Mouse (Mus musculus) neural tube, embryonic 11.5 days (tissue): ENCODE results near the gene Sorcs2. TPM values are rescaled to one million over a fixed set of nuclear protein-coding genes. Genes with fewer than 3 reads are reported as not detected.

Experiments
- ATAC-seq: fragments of 200-750 bp; cut with Nextera tagmentation; 2 replicates; pipeline ENCODE4 v1.8.0; 2017; ENCODE audit warnings: moderate number of reproducible peaks, mild to moderate bottlenecking, moderate TSS enrichment, moderate library complexity; ENCODE audit not compliant: insufficient read depth, low FRiP score, low TSS enrichment
- DNase-seq: peaks from one replicate; pipeline ENCODE4 v3.0.0-alpha.2; 2015; ENCODE audit warnings: low spot score
- H3K27ac ChIP-seq: fragments of 300-500 bp; sonication (generic); 2 replicates; pipeline ENCODE4 v1.5.1; 2014; ENCODE audit warnings: low read depth, mild to moderate bottlenecking, low read length
- H3K27me3 ChIP-seq: fragments of 300-500 bp; sonication (generic); 2 replicates; pipeline ENCODE4 v1.6.1; 2014; ENCODE audit warnings: mild to moderate bottlenecking, low read length, mixed read lengths; ENCODE audit not compliant: control insufficient read depth, insufficient read depth
- H3K36me3 ChIP-seq: fragments of 300-500 bp; sonication (generic); 2 replicates; pipeline ENCODE4 v1.6.1; 2014; ENCODE audit warnings: mild to moderate bottlenecking, low read length, moderate library complexity, mixed read lengths; ENCODE audit not compliant: control insufficient read depth, insufficient read depth
- H3K4me1 ChIP-seq: fragments of 300-500 bp; sonication (generic); 2 replicates; pipeline ENCODE4 v1.6.1; 2014; ENCODE audit warnings: low read length, mixed read lengths; ENCODE audit not compliant: control insufficient read depth, insufficient read depth
- H3K4me2 ChIP-seq: fragments of 300-500 bp; sonication (generic); 2 replicates; pipeline ENCODE4 v1.6.1; 2014; ENCODE audit warnings: low read depth, mild to moderate bottlenecking, moderate library complexity
- H3K4me3 ChIP-seq: fragments of 300-500 bp; sonication (generic); 2 replicates; pipeline ENCODE4 v1.5.1; 2014; ENCODE audit warnings: low read depth, low read length
- H3K9ac ChIP-seq: fragments of 300-500 bp; sonication (generic); 2 replicates; pipeline ENCODE4 v1.6.1; 2014; ENCODE audit warnings: mild to moderate bottlenecking, low read length
- H3K9me3 ChIP-seq: fragments of 300-500 bp; sonication (generic); 2 replicates; pipeline ENCODE4 v1.6.1; 2016; ENCODE audit warnings: low read length; ENCODE audit not compliant: control insufficient read depth
- WGBS: fragments of 180-500 bp; shearing (Covaris S2); extraction: QIAGEN DNeasy Blood & Tissue Kit; methylation state at CpG from one replicate; pipeline ENCODE4 v1.1.7; 2014; 5-methylcytosine and 5-hydroxymethylcytosine counted together
- polyA plus RNA-seq: library from polyadenylated mRNA; unstranded; fragments of >200 nt; fragmentation: Nextera tagmentation; extraction: Ambion mirVana; gene quantifications from 2 replicates; pipeline ENCODE4 v1.2.1, GENCODE M21; 2014

Sorcs2 gene
- polyA plus RNA-seq, 1 experiment from 2014 or later: 9.1 TPM

DNA sequence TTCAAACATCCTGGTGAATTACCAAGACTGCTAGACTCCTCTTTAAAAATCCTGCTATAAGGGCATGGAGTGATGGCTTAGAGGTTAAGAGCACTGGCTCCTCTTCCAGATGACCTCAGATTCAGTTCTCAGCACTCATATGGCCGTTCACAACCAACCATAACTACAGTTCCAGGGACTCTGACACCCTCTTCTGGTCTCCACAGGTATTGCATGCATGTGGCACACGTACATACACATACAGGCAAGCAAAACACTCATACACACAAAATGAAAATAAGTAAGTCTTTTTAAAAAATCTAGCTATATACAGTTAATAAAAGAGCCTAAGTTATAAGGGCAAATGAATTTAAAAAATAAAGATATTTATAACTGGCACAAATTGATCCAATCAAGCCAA, 294.5 kb downstream of the Sorcs2 start:
- no peaks in the 10 kb centered on the region for H3K4me1 ChIP-seq
- no peak for DNase-seq
- H3K4me3 ChIP-seq: no peak overlapping the region
- H3K27me3 ChIP-seq: no peaks in the 10 kb centered on the region
- no peak overlapping the region for H3K9ac ChIP-seq
- no peaks in the 10 kb centered on the region for H3K36me3 ChIP-seq
- WGBS: 85% methylated on average over 2 of the region's 2 CpGs
- H3K4me2 ChIP-seq: no peak overlapping the region
- no peaks in the 10 kb centered on the region for H3K9me3 ChIP-seq
- ATAC-seq: no peak
- H3K27ac ChIP-seq: no peak overlapping the region

DNA sequence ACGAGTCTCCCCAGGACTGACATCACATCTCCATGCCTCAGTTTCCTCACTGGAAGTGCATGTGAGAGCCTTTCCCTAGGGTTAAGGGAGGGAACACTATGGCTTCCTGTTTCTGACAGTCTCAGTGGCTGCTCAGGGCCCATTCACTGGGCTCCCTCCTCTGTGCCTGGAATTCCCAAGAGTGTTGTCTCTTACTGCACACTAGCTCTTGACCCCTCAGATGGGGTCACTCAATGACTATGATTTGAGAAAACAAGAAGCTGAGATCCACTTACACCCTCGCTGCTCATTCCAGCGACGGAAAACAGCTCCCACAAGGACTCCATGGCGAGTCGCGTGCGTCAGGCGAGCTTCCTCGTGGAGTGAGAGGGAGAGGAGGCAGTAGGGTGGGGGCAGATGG, 296.8 kb downstream of the Sorcs2 start:
- Histone ChIP-seq H3K27ac (no peak overlapping the region), H3K27me3 (no peaks in the 10 kb centered on the region), H3K4me2 (no peak overlapping the region), H3K9ac (no peak overlapping the region), H3K4me3 (no peak overlapping the region), H3K36me3 (no peaks in the 10 kb centered on the region), H3K9me3 (no peaks in the 10 kb centered on the region), H3K4me1 (no peaks in the 10 kb centered on the region)
- WGBS: 73% methylated on average over 10 of the region's 10 CpGs
- DNase-seq (no peak), ATAC-seq (no peak)

DNA sequence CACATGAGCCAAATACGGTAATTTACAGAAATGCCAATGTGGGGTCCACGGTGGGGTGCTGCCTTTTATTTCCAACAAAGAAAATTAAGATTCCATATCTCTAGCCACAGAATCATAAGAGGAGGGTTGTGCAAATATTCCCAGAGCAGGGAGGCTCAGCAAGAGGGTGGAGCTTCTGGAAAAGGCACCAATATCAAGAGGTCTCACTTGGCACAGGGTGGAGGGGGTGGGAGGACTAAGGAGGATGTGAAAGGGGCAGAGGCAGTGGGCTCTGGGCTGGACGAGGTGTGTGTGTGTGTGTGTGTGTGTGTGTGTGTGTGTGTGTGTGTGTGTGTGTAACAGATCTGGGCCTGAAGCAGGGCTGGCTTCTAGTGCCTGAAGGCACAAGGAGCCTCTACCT, 297.5 kb downstream of the Sorcs2 start:
- WGBS: 79% methylated on average over 2 of the region's 3 CpGs
- Histone ChIP-seq H3K9ac (no peak overlapping the region; the same call in 1 of the 2 replicates), H3K27ac (no peak overlapping the region), H3K27me3 (no peaks in the 10 kb centered on the region), H3K36me3 (no peaks in the 10 kb centered on the region), H3K4me1 (no peaks in the 10 kb centered on the region), H3K4me3 (no peak overlapping the region), H3K9me3 (no peaks in the 10 kb centered on the region), H3K4me2 (no peak overlapping the region)
- DNase-seq: no peak
- no peak for ATAC-seq

DNA sequence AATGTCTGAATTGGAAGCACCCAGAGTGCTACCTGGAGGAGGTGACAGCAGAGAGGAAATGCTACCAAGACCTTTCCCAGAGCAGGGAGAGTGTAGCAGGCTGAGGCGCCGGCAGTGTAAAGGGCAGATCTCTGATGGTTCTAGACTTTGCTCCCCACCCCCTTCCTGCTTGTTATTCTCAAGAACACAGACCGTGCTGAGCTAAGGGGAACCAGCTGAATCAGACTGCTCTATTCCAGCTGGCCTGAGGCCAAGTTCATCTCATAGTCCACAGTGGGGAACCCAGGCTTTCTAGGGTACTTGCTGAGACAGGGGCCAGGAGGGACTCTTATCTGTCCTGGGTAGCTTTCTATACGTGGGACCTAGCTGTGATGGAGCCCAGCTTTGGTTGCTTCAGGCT, 298.3 kb downstream of the Sorcs2 start:
- Histone ChIP-seq H3K36me3 (no peaks in the 10 kb centered on the region), H3K27ac (no peak overlapping the region), H3K4me3 (no peak overlapping the region), H3K9ac (no peak overlapping the region), H3K9me3 (no peaks in the 10 kb centered on the region), H3K4me2 (no peak overlapping the region), H3K4me1 (no peaks in the 10 kb centered on the region), H3K27me3 (no peaks in the 10 kb centered on the region)
- DNase-seq: no peak
- ATAC-seq: no peak
- WGBS: 84% methylated on average over 4 of the region's 4 CpGs

DNA sequence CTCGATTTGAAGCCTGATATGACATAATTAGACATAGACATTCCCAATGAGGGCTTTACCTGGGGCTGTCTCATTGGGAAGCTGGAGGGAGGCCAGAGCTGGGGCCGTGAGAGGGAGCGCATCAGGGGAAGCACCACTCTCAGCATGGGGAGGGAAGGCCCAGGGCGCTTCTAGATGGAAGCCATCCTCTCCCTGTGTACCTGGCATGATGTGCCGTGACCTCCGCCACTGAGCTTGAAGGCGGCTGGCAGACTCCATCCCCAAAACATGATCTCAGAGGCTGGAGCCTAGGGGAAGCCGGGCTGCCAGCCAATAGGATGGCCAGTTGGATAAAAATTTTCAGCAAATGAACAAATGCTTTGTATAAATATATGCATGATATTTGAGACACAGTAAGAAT, 301.9 kb downstream of the Sorcs2 start:
- 85% methylated on average over 8 of the region's 8 CpGs for WGBS
- H3K4me1 ChIP-seq: no peaks in the 10 kb centered on the region
- DNase-seq (no peak), ATAC-seq (no peak)
- no peaks in the 10 kb centered on the region for H3K27me3 ChIP-seq
- H3K9me3 ChIP-seq: no peaks in the 10 kb centered on the region
- H3K4me2 ChIP-seq: no peak overlapping the region
- H3K4me3 ChIP-seq: no peak overlapping the region
- no peaks in the 10 kb centered on the region for H3K36me3 ChIP-seq
- H3K9ac ChIP-seq: no peak overlapping the region
- H3K27ac ChIP-seq: no peak overlapping the region

DNA sequence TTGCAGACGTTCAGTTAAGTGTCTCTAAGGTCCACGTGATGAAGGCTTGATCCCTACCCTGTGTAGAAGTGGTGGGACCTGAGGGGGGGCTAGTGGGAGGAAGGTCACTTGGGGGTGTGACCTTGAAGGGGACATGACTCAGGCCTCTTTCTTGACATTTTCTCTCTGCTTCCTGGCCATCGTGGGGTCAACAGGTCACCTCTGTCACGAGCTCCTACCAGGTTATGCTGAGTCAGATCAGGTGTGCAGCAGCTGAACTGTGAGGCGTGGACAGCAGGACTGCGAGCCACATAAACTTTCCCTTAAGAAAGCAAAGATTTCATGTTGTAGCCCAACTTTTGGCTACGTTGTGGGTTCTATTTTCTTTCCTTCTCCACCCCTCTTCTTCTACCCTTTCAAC, 307.9 kb downstream of the Sorcs2 start:
- no peaks in the 10 kb centered on the region for H3K36me3 ChIP-seq
- DNase-seq: no peak
- no peak overlapping the region for H3K4me2 ChIP-seq
- H3K9ac ChIP-seq: no peak overlapping the region
- 83% methylated on average over 7 of the region's 7 CpGs for WGBS
- ATAC-seq: no peak
- no peak overlapping the region for H3K27ac ChIP-seq
- H3K9me3 ChIP-seq: no peaks in the 10 kb centered on the region
- H3K4me1 ChIP-seq: no peaks in the 10 kb centered on the region
- no peaks in the 10 kb centered on the region for H3K27me3 ChIP-seq
- no peak overlapping the region for H3K4me3 ChIP-seq

DNA sequence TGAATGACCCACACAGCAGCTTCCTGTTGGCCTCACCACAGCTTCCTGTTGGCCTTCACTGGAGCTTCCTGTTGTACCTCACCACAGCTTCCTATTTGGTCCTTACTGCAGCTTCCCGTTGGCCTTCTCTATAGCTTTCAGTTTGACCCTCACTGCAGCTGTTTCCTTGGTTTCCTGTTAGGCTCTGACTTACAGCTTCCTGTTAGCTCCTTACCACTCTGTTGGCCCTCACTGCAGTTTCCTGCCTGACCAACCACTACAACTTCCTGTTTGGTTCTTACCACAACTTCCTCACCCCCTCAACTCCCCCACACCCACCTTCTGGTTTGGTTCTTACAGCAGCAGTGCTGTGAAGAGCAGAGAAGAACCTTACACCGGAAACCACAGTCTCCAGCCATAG, 308.7 kb downstream of the Sorcs2 start:
- Histone ChIP-seq H3K4me2 (no peak overlapping the region), H3K27me3 (no peaks in the 10 kb centered on the region), H3K4me3 (no peak overlapping the region), H3K4me1 (no peaks in the 10 kb centered on the region), H3K36me3 (no peaks in the 10 kb centered on the region), H3K9ac (no peak overlapping the region), H3K9me3 (no peaks in the 10 kb centered on the region), H3K27ac (no peak overlapping the region)
- DNase-seq (no peak), ATAC-seq (no peak)
- 91% methylated on average over 2 of the region's 2 CpGs for WGBS

DNA sequence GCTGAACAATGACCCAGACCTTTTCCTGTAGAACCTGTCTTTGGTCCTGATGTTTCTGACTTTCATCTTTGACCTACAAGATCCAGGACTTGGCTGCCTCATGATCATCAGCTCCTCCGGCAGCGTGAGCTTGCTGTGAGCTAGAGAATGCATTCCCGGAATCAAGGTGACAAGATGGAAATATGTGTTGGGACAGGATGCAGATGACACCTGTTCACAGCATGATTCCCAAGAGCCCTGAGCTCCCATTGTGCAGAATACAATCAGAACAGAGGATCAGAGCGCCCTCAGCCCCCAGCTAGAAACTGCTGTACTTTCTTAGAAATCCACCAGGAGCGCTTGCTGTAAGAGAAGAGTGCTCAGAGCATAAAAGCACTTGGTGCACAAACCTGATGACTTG, 311.0 kb downstream of the Sorcs2 start:
- 82% methylated on average over 5 of the region's 5 CpGs for WGBS
- H3K4me3 ChIP-seq: no peak overlapping the region

DNA sequence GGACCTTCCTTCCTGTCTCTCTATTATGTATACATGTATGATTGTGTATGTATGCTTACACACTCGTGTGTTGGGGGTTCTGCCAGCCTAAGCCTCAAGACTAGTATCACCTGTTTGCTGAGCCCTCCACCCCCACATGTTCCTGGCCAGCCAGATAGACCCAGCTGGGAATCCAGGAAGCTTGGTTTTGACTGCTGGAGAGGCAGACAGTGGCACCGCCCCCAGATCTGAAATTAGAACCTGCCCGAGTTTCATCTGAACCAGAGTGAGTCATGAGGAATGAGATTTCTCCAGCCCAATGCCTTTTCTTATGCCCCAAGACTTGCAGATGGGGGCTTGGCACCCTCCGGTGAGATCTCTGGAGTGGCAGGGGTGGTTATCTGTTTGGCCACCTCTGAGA, 312.3 kb downstream of the Sorcs2 start:
- no peaks in the 10 kb centered on the region for H3K27me3 ChIP-seq
- peaks cover 8% of the 10 kb centered on the region; the same call in 1 of the 2 replicates for H3K4me1 ChIP-seq
- H3K27ac ChIP-seq: no peak overlapping the region
- no peaks in the 10 kb centered on the region for H3K9me3 ChIP-seq
- ATAC-seq (no peak), DNase-seq (no peak)
- H3K36me3 ChIP-seq: no peaks in the 10 kb centered on the region
- no peak overlapping the region for H3K4me3 ChIP-seq
- H3K9ac ChIP-seq: no peak overlapping the region
- H3K4me2 ChIP-seq: no peak overlapping the region
- 79% methylated on average over 4 of the region's 4 CpGs for WGBS

More for the DNA sequence above, 311.0 kb downstream of the Sorcs2 start:
- Histone ChIP-seq H3K9me3 (no peaks in the 10 kb centered on the region), H3K4me2 (no peak overlapping the region), H3K4me1 (peaks cover 8% of the 10 kb centered on the region; the same call in 1 of the 2 replicates), H3K27me3 (no peaks in the 10 kb centered on the region), H3K27ac (no peak overlapping the region), H3K36me3 (no peaks in the 10 kb centered on the region), H3K9ac (no peak overlapping the region)
- no peak for DNase-seq
- ATAC-seq: no peak
